Mouse (Mus musculus) intestine, embryonic 15.5 days (tissue): Measurements from ENCODE around the gene Olfr115. TPM values are rescaled to one million over a fixed set of nuclear protein-coding genes. Genes with fewer than 3 reads are reported as not detected.

Experiments
- ATAC-seq: fragments of 200-750 bp; cut with Nextera tagmentation; 2 replicates; pipeline ENCODE4 v1.8.0; 2017; ENCODE audit warnings: moderate TSS enrichment, moderate library complexity
- H3K27ac ChIP-seq: fragments of 300-500 bp; sonication (generic); 2 replicates; pipeline ENCODE4 v1.5.1; 2015; ENCODE audit warnings: mild to moderate bottlenecking, inconsistent platforms
- H3K27me3 ChIP-seq: fragments of 300-500 bp; sonication (generic); replicated peaks from 2 replicates; pipeline ENCODE4 v1.6.1; 2015; ENCODE audit warnings: inconsistent platforms
- H3K36me3 ChIP-seq: fragments of 300-500 bp; sonication (generic); 2 replicates; pipeline ENCODE4 v1.6.1; 2015; ENCODE audit warnings: inconsistent platforms
- H3K4me1 ChIP-seq: fragments of 300-500 bp; sonication (generic); replicated peaks from 2 replicates; pipeline ENCODE4 v1.6.1; 2015; ENCODE audit warnings: inconsistent platforms
- H3K4me2 ChIP-seq: fragments of 300-500 bp; sonication (generic); replicated peaks from 2 replicates; pipeline ENCODE4 v1.6.1; 2015; ENCODE audit warnings: mild to moderate bottlenecking, inconsistent platforms
- H3K4me3 ChIP-seq: fragments of 300-500 bp; sonication (generic); replicated peaks from 2 replicates; pipeline ENCODE4 v1.5.1; 2015; ENCODE audit warnings: inconsistent platforms
- H3K9ac ChIP-seq: fragments of 300-500 bp; sonication (generic); 2 replicates; pipeline ENCODE4 v1.6.1; 2015; ENCODE audit warnings: inconsistent platforms
- H3K9me3 ChIP-seq: fragments of 300-500 bp; sonication (generic); 2 replicates; pipeline ENCODE4 v1.6.1; 2016; ENCODE audit warnings: inconsistent platforms
- WGBS: fragments of 180-500 bp; shearing (Covaris S2); methylation state at CpG from one replicate; pipeline ENCODE4 v1.1.7; 2015; 5-methylcytosine and 5-hydroxymethylcytosine counted together
- polyA plus RNA-seq: library from polyadenylated mRNA; unstranded; fragments of >200 nt; fragmentation: Nextera tagmentation; extraction: Ambion mirVana; gene quantifications from 2 replicates; pipeline ENCODE4 v1.2.1, GENCODE M21; 2015

Olfr115 gene
- not detected in 2 replicates for polyA plus RNA-seq

GRCm38 (mm10) chr17:37627009-37627408 is at the start of gene Olfr115, which contains the start of gene Olfr116:
Olfr115 (minus strand) TSS chr17:37627109.
Olfr116 (minus strand) TSS chr17:37627199.
- no peak within 1 kb of the TSS for H3K4me2 ChIP-seq
- no peaks in the 10 kb centered on the region for H3K4me1 ChIP-seq
- H3K4me3 ChIP-seq = no peak within 1 kb of the TSS
- no peak within 1 kb of the TSS for H3K9ac ChIP-seq
- H3K27ac ChIP-seq = no peak within 1 kb of the TSS
- no peaks in the 10 kb centered on the region for H3K36me3 ChIP-seq
- ATAC-seq = no peak
- H3K9me3 ChIP-seq = 0 out of 2 replicates have a peak, but pooled peaks cover 4% of the 10 kb centered on the region
- no peaks in the 10 kb centered on the region for H3K27me3 ChIP-seq
- WGBS = 85% methylated on average over 2 of the region's 2 CpGs

- H3K36me3 ChIP-seq = no peaks in the 10 kb centered on the region
- no peak within 1 kb of the TSS for H3K9ac ChIP-seq
- no peak within 1 kb of the TSS for H3K4me2 ChIP-seq
- no peak within 1 kb of the TSS for H3K27ac ChIP-seq
- 70% methylated on average over 2 of the region's 2 CpGs for WGBS
- no peaks in the 10 kb centered on the region for H3K9me3 ChIP-seq
- no peak for ATAC-seq
- no peak within 1 kb of the TSS for H3K4me3 ChIP-seq
- H3K4me1 ChIP-seq = no peaks in the 10 kb centered on the region
- H3K27me3 ChIP-seq = no peaks in the 10 kb centered on the region
Observed at GRCm38 (mm10) chr17:37666688-37667087, 39.8 kb upstream of the Olfr115 start, which contains the start of gene Olfr118. Olfr118 (plus strand) TSS chr17:37666988.

DNA sequence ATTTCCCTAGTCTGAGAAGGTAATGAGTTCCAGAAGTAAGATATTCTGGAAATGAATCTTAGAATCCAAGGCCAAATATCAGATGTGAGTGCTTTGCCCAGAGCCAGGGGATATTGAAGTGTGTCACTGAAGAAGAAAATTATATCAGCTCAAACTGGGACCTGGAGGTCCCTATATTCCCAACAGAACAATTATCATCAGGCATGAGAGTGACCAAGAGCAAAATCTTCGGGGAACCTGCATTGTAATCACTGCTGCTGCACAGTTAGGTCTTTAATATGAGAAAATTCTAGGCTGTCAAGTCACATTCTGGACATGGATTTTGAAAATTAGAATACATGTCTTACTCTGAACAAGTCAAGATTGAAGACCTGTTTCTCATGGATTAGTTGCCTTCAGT is 36.8 kb upstream of the Olfr115 start, which contains the start of gene Olfr117:
TSS of gene Olfr117 (minus strand) at position 101 of the 400 bp plus-strand sequence.
- 64% methylated on average over 1 of the region's 1 CpGs for WGBS
- ATAC-seq = no peak
- no peak within 1 kb of the TSS for H3K9ac ChIP-seq
- H3K9me3 ChIP-seq = no peaks in the 10 kb centered on the region
- H3K4me3 ChIP-seq = no peak within 1 kb of the TSS
- no peak within 1 kb of the TSS for H3K27ac ChIP-seq
- H3K27me3 ChIP-seq = no peaks in the 10 kb centered on the region
- no peaks in the 10 kb centered on the region for H3K36me3 ChIP-seq
- no peak within 1 kb of the TSS for H3K4me2 ChIP-seq
- no peaks in the 10 kb centered on the region for H3K4me1 ChIP-seq

GRCm38 (mm10) chr17:37592643-37593042 is 34.3 kb downstream of the Olfr115 start, which contains the start of gene Olfr114:
Olfr114 (minus strand) TSS chr17:37592743.
- Histone ChIP-seq H3K9ac (no peak within 1 kb of the TSS), H3K27ac (no peak within 1 kb of the TSS), H3K9me3 (no peaks in the 10 kb centered on the region), H3K4me1 (no peaks in the 10 kb centered on the region), H3K27me3 (no peaks in the 10 kb centered on the region), H3K4me2 (no peak within 1 kb of the TSS), H3K36me3 (no peaks in the 10 kb centered on the region), H3K4me3 (no peak within 1 kb of the TSS)
- no peak for ATAC-seq

DNA sequence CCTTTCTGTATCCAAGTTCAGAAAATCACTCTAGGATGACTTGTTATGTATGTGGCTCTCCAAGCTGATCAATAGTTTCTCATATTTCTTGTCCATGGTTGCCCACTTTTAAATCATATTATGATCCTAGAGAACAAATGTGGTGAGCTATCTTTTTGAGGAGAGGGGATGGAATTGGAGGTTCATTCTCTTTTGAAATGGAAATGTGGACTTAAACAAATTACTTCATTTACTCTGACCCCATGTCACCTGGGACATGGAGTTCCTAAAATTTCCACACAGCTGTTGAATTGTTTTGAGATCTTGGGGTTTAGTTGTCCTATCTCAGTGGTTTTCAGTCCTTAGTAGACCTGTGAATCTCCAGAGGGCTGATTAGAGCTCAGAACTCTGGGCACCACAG is 49.3 kb downstream of the Olfr115 start, which contains the start of gene Olfr113:
TSS of gene Olfr113 (minus strand) at position 101 of the 400 bp plus-strand sequence.
- Histone ChIP-seq H3K36me3 (no peaks in the 10 kb centered on the region), H3K4me3 (no peak within 1 kb of the TSS), H3K4me1 (no peaks in the 10 kb centered on the region), H3K4me2 (no peak within 1 kb of the TSS), H3K9ac (no peak within 1 kb of the TSS), H3K27me3 (no peaks in the 10 kb centered on the region), H3K27ac (no peak within 1 kb of the TSS), H3K9me3 (no peaks in the 10 kb centered on the region)
- ATAC-seq = no peak

- ATAC-seq = no peak
- H3K4me1 ChIP-seq = no peaks in the 10 kb centered on the region
- no peak within 1 kb of the TSS for H3K9ac ChIP-seq
Observed at GRCm38 (mm10) chr17:37569351-37569750, 57.6 kb downstream of the Olfr115 start, which contains the start of gene Olfr112. Olfr112 (minus strand) TSS chr17:37569451.

More at GRCm38 (mm10) chr17:37569351-37569750, 57.6 kb downstream of the Olfr115 start, which contains the start of gene Olfr112:
- Histone ChIP-seq H3K4me2 (no peak within 1 kb of the TSS), H3K27me3 (no peaks in the 10 kb centered on the region), H3K4me3 (no peak within 1 kb of the TSS), H3K9me3 (no peaks in the 10 kb centered on the region), H3K36me3 (no peaks in the 10 kb centered on the region), H3K27ac (no peak within 1 kb of the TSS)

Other genes starting within 250 kb of the Olfr115 start
- gene Olfr105-ps, start 248.1 kb downstream of the Olfr115 start, polyA plus RNA-seq = not detected in 2 replicates
- not detected in 2 replicates for gene Olfr106-ps, start 236.7 kb downstream of the Olfr115 start, polyA plus RNA-seq
- gene Olfr107, start 227.9 kb downstream of the Olfr115 start, polyA plus RNA-seq = not detected in 2 replicates
- not detected in 2 replicates for gene Olfr108, start 181.6 kb downstream of the Olfr115 start, polyA plus RNA-seq
- gene Olfr109, start 168.2 kb downstream of the Olfr115 start, polyA plus RNA-seq = not detected in 2 replicates
- gene H2-M2, start 143.6 kb downstream of the Olfr115 start, polyA plus RNA-seq = not detected in 2 replicates
- gene Olfr110, start 134.6 kb downstream of the Olfr115 start, polyA plus RNA-seq = not detected in 2 replicates
- 0.09 TPM in 1 of 2 replicates, not detected in the other for gene Olfr111, start 119.1 kb downstream of the Olfr115 start, polyA plus RNA-seq
- not detected in 2 replicates for gene Olfr112, start 57.7 kb downstream of the Olfr115 start, polyA plus RNA-seq
- not detected in 2 replicates for gene Olfr113, start 49.4 kb downstream of the Olfr115 start, polyA plus RNA-seq
- not detected in 2 replicates for gene Olfr114, start 34.4 kb downstream of the Olfr115 start, polyA plus RNA-seq
- gene Olfr116, start 90 bp upstream of the Olfr115 start, polyA plus RNA-seq = not detected in 2 replicates
- gene Olfr117, start 36.7 kb upstream of the Olfr115 start, polyA plus RNA-seq = not detected in 2 replicates
- gene Olfr118, start 39.9 kb upstream of the Olfr115 start, polyA plus RNA-seq = not detected in 2 replicates
- gene Olfr119, start 69.5 kb upstream of the Olfr115 start, polyA plus RNA-seq = not detected in 2 replicates
- gene Olfr120, start 94.7 kb upstream of the Olfr115 start, polyA plus RNA-seq = not detected in 2 replicates
- not detected in 2 replicates for gene Olfr121, start 121.7 kb upstream of the Olfr115 start, polyA plus RNA-seq
- not detected in 2 replicates for gene Olfr122, start 141.5 kb upstream of the Olfr115 start, polyA plus RNA-seq
- gene Olfr123, start 166.4 kb upstream of the Olfr115 start, polyA plus RNA-seq = not detected in 2 replicates
- gene Olfr124, start 172.8 kb upstream of the Olfr115 start, polyA plus RNA-seq = not detected in 2 replicates
- not detected in 2 replicates for gene Olfr125, start 205.8 kb upstream of the Olfr115 start, polyA plus RNA-seq
- not detected in 2 replicates for gene Olfr126, start 220.4 kb upstream of the Olfr115 start, polyA plus RNA-seq